9 mouse cellular contexts compared by ENCODE assay signal in genomic region chr10:29087823-29088222, GRCm38 (mm10). TPM values are rescaled to one million over a fixed set of nuclear protein-coding genes. Genes with fewer than 3 reads are reported as not detected.
DNase-seq lines count a peak whose midpoint lies in the region; ATAC-seq and TF ChIP-seq lines count a peak whose summit lies in the region.
"Had no signal": no experiment of that assay in that cellular context is flagged by ENCODE, and none has a peak within 500 bp of the region (broad histone marks: within the 10 kb centered on the region; RNA-seq: fewer than 3 reads in every experiment).

No protein-coding gene starts in this region.

- 31% methylated on average over 1 of the region's 1 CpGs for WGBS in liver, adult 2 months
- 19% methylated on average over 1 of the region's 1 CpGs for whole genome bisulfite sequencing in liver, embryonic 11.5 days

- no peaks in the 10 kb centered on the region for H3K9me3 ChIP-seq in liver, embryonic 11.5 days (ENCODE audit: control insufficient read depth, low read length)

- intact Hi-C loops in left cerebral cortex, postnatal 25 days (cut with DNase I) = loop anchor here (5.0 kb wide), 2 partner anchors 119 to 224 kb away; partner anchors contain the start of gene Echdc1
- intact Hi-C loops in gastrocnemius, postnatal 14 days (cut with DNase I; ENCODE audit: low total_unique reads) = no loop called here

- no peak for ATAC-seq in liver, embryonic 11.5 days (replicated peaks; ENCODE audit: low FRiP score)

- H3K27me3 ChIP-seq in liver, adult 2 months (ENCODE audit: control insufficient read depth, insufficient read depth, low read length) = no peaks in the 10 kb centered on the region
- no peaks in the 10 kb centered on the region for H3K27me3 ChIP-seq in liver, embryonic 11.5 days (replicated peaks; ENCODE audit: control insufficient read depth, insufficient read depth, low read length)

- H3K9ac ChIP-seq in liver, adult 2 months (ENCODE audit: low read depth, low read length) = no peak overlapping the region
- no peak overlapping the region for H3K9ac ChIP-seq in liver, embryonic 11.5 days (ENCODE audit: low read depth, low read length)

- no peaks in the 10 kb centered on the region for H3K36me3 ChIP-seq in liver, adult 2 months (ENCODE audit: control insufficient read depth, insufficient read depth, low read length)
- H3K36me3 ChIP-seq in liver, embryonic 11.5 days (ENCODE audit: control insufficient read depth, insufficient read depth, low read length) = no peaks in the 10 kb centered on the region

- peak; percentile 3 for DNase-seq in cerebellum, adult 8-10 months
- no peak for DNase-seq in cerebellum, adult 11 months
- peak; percentile 6 for DNase-seq in liver, adult 2 months (ENCODE audit: extremely low read depth, low read depth, low spot score)
- DNase-seq in liver, embryonic 11.5 days (ENCODE audit: low spot score) = no peak
- peak; percentile 43 to 68 for DNase-seq in left cerebral cortex, postnatal 25 days (ENCODE audit: low spot score in 2 of 2)
- DNase-seq in spleen, postnatal 10 days (ENCODE audit: low spot score in 2 of 2) = no peak
- DNase-seq in gastrocnemius, postnatal 14 days = no peak

- H3K79me2 ChIP-seq in liver, adult 2 months (ENCODE audit: control insufficient read depth, insufficient read depth, low read length) = no peaks in the 10 kb centered on the region

- H3K27ac ChIP-seq in liver, adult 2 months (replicated peaks; ENCODE audit: insufficient read depth, low read depth, low read length) = no peak overlapping the region
- H3K27ac ChIP-seq in liver, embryonic 11.5 days (ENCODE audit: low read depth, low read length) = no peak overlapping the region
- H3K27ac ChIP-seq in cortical plate, adult 2 months (ENCODE audit: insufficient read depth, low read length) = no peak overlapping the region
- H3K27ac ChIP-seq: macrophage had no signal

- TF ChIP-seq POLR2A in liver, adult 2 months (IDR thresholded peaks at IDR 0.05; ENCODE audit: extremely low read depth, insufficient read depth, low read length) = no peak
- no peak for TF ChIP-seq POLR2A in cortical plate, adult 2 months (IDR thresholded peaks at IDR 0.05; ENCODE audit: extremely low read depth, insufficient read depth, low read length)

- TF ChIP-seq CTCF in liver, adult 2 months (IDR thresholded peaks at IDR 0.05; ENCODE audit: low read depth, low read length) = no peak
- TF ChIP-seq CTCF in cortical plate, adult 2 months (IDR thresholded peaks at IDR 0.05; ENCODE audit: extremely low read depth, insufficient read depth, low read length) = peak; percentile 44; the same call in 1 of the 2 replicates

- no peaks in the 10 kb centered on the region for H3K4me1 ChIP-seq in liver, adult 2 months (ENCODE audit: control insufficient read depth, insufficient read depth, low read length)
- H3K4me1 ChIP-seq in liver, embryonic 11.5 days (replicated peaks; ENCODE audit: control insufficient read depth, insufficient read depth, low read length) = no peaks in the 10 kb centered on the region
- no peaks in the 10 kb centered on the region for H3K4me1 ChIP-seq in cortical plate, adult 2 months (ENCODE audit: control insufficient read depth, insufficient read depth, low read length)

- H3K4me2 ChIP-seq in liver, embryonic 11.5 days = no peak overlapping the region

- H3K4me3 ChIP-seq in liver, adult 2 months (ENCODE audit: insufficient read depth, low read depth, low read length) = no peak overlapping the region
- no peak overlapping the region for H3K4me3 ChIP-seq in liver, embryonic 11.5 days (ENCODE audit: low read depth, low read length)
- no peak overlapping the region for H3K4me3 ChIP-seq in cortical plate, adult 2 months (ENCODE audit: insufficient read depth, low read length)

RNA-seq across cellular contexts. Expression of gene Soga3, which starts 55.8 kb away (rescaled TPM):
- total RNA-seq in liver, adult 2 months (2014; rRNA removed) = not detected in 2 replicates
- not detected in 2 replicates for polyA plus RNA-seq in liver, adult 2 months (2012; rRNA removed)
- polyA plus RNA-seq in liver, embryonic 11.5 days (2014; fragmentation: Nextera tagmentation; extraction: Ambion mirVana) = 0.64 and 0.90 TPM in 2 replicates
- 39.6 and 40.0 TPM in 2 replicates for polyA plus RNA-seq in cortical plate, adult 2 months (2012; rRNA removed)
- 100 to 1,000 TPM; 157 to 166 TPM for total RNA-seq in left cerebral cortex, postnatal 25 days (2021)
- not detected for total RNA-seq in gastrocnemius, postnatal 14 days (2021)
- polyA plus RNA-seq: macrophage had no signal

Comparison
In these comparisons a context has a peak if more than half of its experiments do, and no peak if none do; other contexts are left out.
1. DNase-seq: peak in cerebellum, adult 8-10 months (single experiment), liver, adult 2 months (single experiment) and left cerebral cortex, postnatal 25 days (2 of 2); none in cerebellum, adult 11 months (single experiment), liver, embryonic 11.5 days (single experiment), spleen, postnatal 10 days (0 of 2) and gastrocnemius, postnatal 14 days (single experiment).
2. RNA of gene Soga3, which starts 55.8 kb away (total RNA-seq): 157 to 166 TPM in left cerebral cortex, postnatal 25 days; not detected in gastrocnemius, postnatal 14 days and not detected in liver, adult 2 months; every median in the first group is over 100 times any median in the second.